Mouse (Mus musculus) stomach, postnatal 0 days (tissue): ENCODE results near the gene Filip1. TPM values are rescaled to one million over a fixed set of nuclear protein-coding genes. Genes with fewer than 3 reads are reported as not detected.

Experiments
- ATAC-seq: fragments of 200-750 bp; cut with Nextera tagmentation; 2 replicates; pipeline ENCODE4 v1.8.0; 2017; ENCODE audit not compliant: low FRiP score, low TSS enrichment
- DNase-seq: peaks from one replicate; pipeline ENCODE4 v3.0.0-alpha.2; 2016; ENCODE audit warnings: low spot score
- H3K27ac ChIP-seq: fragments of 300-500 bp; sonication (generic); replicated peaks from 2 replicates; pipeline ENCODE4 v1.5.1; 2014; ENCODE audit warnings: mild to moderate bottlenecking, control low read depth
- H3K27me3 ChIP-seq: fragments of 300-500 bp; sonication (generic); 2 replicates; pipeline ENCODE4 v1.6.1; 2014; ENCODE audit warnings: low read length; ENCODE audit not compliant: control insufficient read depth, insufficient read depth
- H3K36me3 ChIP-seq: fragments of 300-500 bp; sonication (generic); 2 replicates; pipeline ENCODE4 v1.6.1; 2014; ENCODE audit warnings: low read length, mixed read lengths; ENCODE audit not compliant: control insufficient read depth, insufficient read depth
- H3K4me1 ChIP-seq: fragments of 300-500 bp; sonication (generic); replicated peaks from 2 replicates; pipeline ENCODE4 v1.6.1; 2014; ENCODE audit warnings: antibody characterized with exemption; ENCODE audit not compliant: control insufficient read depth, insufficient read depth
- H3K4me2 ChIP-seq: fragments of 300-500 bp; sonication (generic); replicated peaks from 2 replicates; pipeline ENCODE4 v1.6.1; 2014; ENCODE audit warnings: low read depth, mild to moderate bottlenecking, control low read depth, moderate library complexity
- H3K4me3 ChIP-seq: fragments of 300-500 bp; sonication (generic); 2 replicates; pipeline ENCODE4 v1.5.1; 2014; ENCODE audit warnings: low read depth, low read length, control low read depth
- H3K9ac ChIP-seq: fragments of 300-500 bp; sonication (generic); 2 replicates; pipeline ENCODE4 v1.6.1; 2014; ENCODE audit warnings: mild to moderate bottlenecking, low read length, control low read depth, mixed read lengths
- H3K9me3 ChIP-seq: fragments of 300-500 bp; sonication (generic); 2 replicates; pipeline ENCODE4 v1.6.1; 2016; ENCODE audit warnings: low read length; ENCODE audit not compliant: control insufficient read depth
- CTCF ChIP-seq: IDR thresholded peaks from 2 replicates; pipeline ENCODE4 v1.5.1; 2016; ENCODE audit warnings: antibody characterized with exemption, low read depth, mild to moderate bottlenecking, moderate library complexity
- EP300 ChIP-seq: optimal IDR thresholded peaks from 2 replicates; pipeline ENCODE3; 2016; ENCODE audit warnings: antibody characterized with exemption
- WGBS: fragments of 180-500 bp; shearing (Covaris S2); extraction: QIAGEN DNeasy Blood & Tissue Kit; methylation state at CpG from one replicate; pipeline ENCODE4 v1.1.7; 2014; 5-methylcytosine and 5-hydroxymethylcytosine counted together
- polyA plus RNA-seq: library from polyadenylated mRNA; unstranded; fragments of >200 nt; fragmentation: Nextera tagmentation; extraction: Ambion mirVana; gene quantifications from 2 replicates; pipeline ENCODE4 v1.2.1, GENCODE M21; 2015

The Filip1 gene
- polyA plus RNA-seq, 1 experiment from 2014 or later: 9.6 TPM

DNA sequence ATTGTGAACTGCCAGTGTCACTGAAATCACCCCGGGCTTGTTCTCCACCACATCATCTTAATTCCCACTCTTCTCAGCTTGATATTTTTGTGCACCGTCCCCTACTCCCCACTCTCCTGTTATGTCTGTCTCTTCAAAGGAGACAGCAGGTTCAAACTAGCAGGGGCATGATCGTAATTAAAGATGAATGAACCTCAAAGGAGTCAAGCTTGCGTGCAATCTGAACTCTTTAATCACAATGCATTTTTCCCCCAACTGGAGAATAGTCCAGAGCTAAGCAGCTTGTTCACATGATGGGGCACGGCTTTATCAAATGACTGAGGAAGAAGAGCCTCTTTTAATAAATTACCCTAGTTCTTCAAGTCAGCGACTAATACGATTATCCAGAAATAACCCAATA, 187.1 kb downstream of the Filip1 start:
- no peak for ATAC-seq
- H3K9ac ChIP-seq: no peak overlapping the region
- no peaks in the 10 kb centered on the region for H3K4me1 ChIP-seq
- DNase-seq: no peak
- WGBS: 80% methylated on average over 7 of the region's 7 CpGs
- TF ChIP-seq CTCF: no peak
- TF ChIP-seq EP300: no peak
- no peaks in the 10 kb centered on the region for H3K9me3 ChIP-seq
- H3K36me3 ChIP-seq: no peaks in the 10 kb centered on the region
- no peak overlapping the region for H3K27ac ChIP-seq
- no peaks in the 10 kb centered on the region for H3K27me3 ChIP-seq
- H3K4me2 ChIP-seq: no peak overlapping the region
- no peak overlapping the region for H3K4me3 ChIP-seq

DNA sequence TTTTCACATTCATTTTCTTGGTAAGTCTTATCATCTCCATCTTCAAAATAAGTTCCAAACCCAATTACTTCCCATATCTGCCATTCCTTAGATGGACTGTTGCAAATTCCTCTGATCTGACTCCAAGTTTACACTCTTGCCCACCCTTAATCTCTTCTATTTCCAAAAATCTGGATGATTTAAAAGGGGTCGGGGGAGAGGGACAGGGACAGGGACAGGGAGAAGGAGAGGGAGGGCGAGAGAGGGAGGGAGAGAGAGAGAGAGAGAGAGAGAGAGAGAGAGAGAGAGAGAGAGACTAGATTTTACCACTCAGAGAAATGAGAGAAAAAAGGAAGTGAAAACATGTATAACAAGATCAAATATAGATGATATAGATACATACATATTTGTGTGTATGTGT, 188.8 kb downstream of the Filip1 start:
- no peaks in the 10 kb centered on the region for H3K36me3 ChIP-seq
- H3K27me3 ChIP-seq: no peaks in the 10 kb centered on the region
- no peaks in the 10 kb centered on the region for H3K9me3 ChIP-seq
- no peak overlapping the region for H3K4me2 ChIP-seq
- H3K9ac ChIP-seq: no peak overlapping the region
- H3K27ac ChIP-seq: no peak overlapping the region
- 77% methylated on average over 2 of the region's 2 CpGs for WGBS
- TF ChIP-seq CTCF (no peak), EP300 (no peak)
- no peak for ATAC-seq
- H3K4me3 ChIP-seq: no peak overlapping the region
- H3K4me1 ChIP-seq: no peaks in the 10 kb centered on the region
- no peak for DNase-seq

DNA sequence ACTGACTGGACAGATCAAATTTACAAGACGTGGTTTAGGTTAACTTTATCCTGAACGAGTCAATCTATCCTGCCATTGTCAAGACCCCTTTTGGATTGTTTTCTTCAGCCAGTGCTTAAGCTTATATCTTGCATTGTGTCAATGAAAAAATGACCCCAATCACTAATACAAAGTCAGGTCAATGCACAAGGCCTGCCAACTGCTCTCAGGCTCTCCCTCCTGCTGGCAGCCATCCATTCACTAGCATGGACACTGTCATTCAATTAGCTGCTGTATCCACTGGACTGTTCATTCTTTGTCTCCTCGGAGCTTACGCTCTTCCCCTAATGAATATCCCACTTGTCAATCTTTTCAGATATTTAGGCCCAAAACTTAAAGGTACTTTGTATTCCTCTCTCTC, 189.2 kb downstream of the Filip1 start:
- DNase-seq: no peak
- TF ChIP-seq CTCF (no peak), EP300 (no peak)
- Histone ChIP-seq H3K4me2 (no peak overlapping the region), H3K27ac (no peak overlapping the region), H3K4me1 (no peaks in the 10 kb centered on the region), H3K27me3 (no peaks in the 10 kb centered on the region), H3K36me3 (0 out of 2 replicates have a peak, but pooled peaks cover 1% of the 10 kb centered on the region), H3K9ac (no peak overlapping the region), H3K9me3 (no peaks in the 10 kb centered on the region), H3K4me3 (no peak overlapping the region)
- WGBS: 74% methylated on average over 4 of the region's 4 CpGs
- no peak for ATAC-seq

DNA sequence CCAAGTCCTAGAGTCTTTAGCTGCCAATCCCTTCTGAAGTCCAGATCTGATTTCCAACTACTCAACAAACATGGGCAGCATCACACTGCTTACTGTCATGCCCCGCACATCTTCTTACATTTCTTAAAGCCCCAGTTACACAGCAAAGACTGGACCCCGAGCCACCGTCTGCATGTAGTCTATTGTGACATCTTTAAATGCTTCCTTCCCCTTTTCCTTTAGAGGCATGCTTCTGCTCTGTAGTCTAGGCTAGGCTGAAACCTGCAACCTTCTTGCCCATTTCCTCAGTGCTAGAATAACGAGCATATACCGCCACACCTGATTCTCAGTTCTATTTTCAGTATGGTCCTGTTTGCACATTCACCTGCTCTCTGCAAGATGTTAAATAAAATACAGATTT, 196.2 kb downstream of the Filip1 start:
- no peak for DNase-seq
- no peak overlapping the region for H3K9ac ChIP-seq
- H3K9me3 ChIP-seq: no peaks in the 10 kb centered on the region
- H3K4me1 ChIP-seq: no peaks in the 10 kb centered on the region
- H3K36me3 ChIP-seq: 0 out of 2 replicates have a peak, but pooled peaks cover 8% of the 10 kb centered on the region
- H3K27me3 ChIP-seq: no peaks in the 10 kb centered on the region
- WGBS: 84% methylated on average over 5 of the region's 5 CpGs
- ATAC-seq: no peak
- TF ChIP-seq CTCF: no peak
- no peak for TF ChIP-seq EP300
- H3K27ac ChIP-seq: no peak overlapping the region
- H3K4me3 ChIP-seq: no peak overlapping the region
- H3K4me2 ChIP-seq: no peak overlapping the region

DNA sequence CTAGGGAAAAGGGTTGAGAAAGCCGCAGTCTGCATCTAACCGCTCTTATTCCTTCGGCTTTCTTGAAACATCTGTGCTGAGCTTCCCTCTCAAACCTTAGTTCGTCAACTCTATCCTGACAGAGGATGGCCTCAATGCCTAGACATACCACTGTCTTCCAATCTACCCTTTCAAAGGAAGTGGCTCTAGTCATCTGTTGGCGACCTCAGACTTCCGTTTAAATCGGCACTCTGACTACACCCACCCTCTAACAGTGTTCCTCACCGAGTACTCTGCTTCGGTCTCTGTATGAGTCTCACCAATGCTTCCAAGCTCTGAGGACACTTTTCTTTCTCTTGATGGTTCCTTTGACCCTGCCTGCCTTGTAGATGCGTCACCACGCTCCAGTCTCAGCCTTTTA, 196.6 kb downstream of the Filip1 start:
- no peak overlapping the region for H3K4me3 ChIP-seq
- no peak overlapping the region for H3K27ac ChIP-seq
- 0 out of 2 replicates have a peak, but pooled peaks cover 8% of the 10 kb centered on the region for H3K36me3 ChIP-seq
- no peak for DNase-seq
- 87% methylated on average over 11 of the region's 11 CpGs for WGBS
- ATAC-seq: no peak
- no peak overlapping the region for H3K9ac ChIP-seq
- H3K27me3 ChIP-seq: no peaks in the 10 kb centered on the region
- no peak overlapping the region for H3K4me2 ChIP-seq
- no peaks in the 10 kb centered on the region for H3K4me1 ChIP-seq
- TF ChIP-seq EP300 (no peak), CTCF (no peak)
- no peaks in the 10 kb centered on the region for H3K9me3 ChIP-seq

DNA sequence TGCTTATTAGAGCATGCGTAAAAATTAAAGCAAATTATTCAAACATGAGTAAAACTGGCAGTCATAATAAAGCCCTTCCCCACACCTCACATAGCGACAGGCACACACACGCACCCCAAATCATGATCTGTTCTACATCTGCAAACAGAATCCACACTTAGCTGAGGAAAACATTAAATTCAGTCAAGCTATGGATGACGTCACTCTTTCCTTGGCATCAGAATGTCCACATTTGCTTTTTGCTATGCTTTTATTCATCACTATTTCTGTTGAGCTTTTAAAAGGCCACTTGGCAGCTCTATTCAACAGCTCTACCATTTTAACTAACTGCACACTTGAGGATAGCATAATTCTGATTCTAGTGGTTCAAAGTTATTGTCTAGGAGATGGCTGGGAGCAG, 198.1 kb downstream of the Filip1 start:
- TF ChIP-seq CTCF (no peak), EP300 (no peak)
- Histone ChIP-seq H3K27me3 (no peaks in the 10 kb centered on the region), H3K4me1 (no peaks in the 10 kb centered on the region), H3K36me3 (0 out of 2 replicates have a peak, but pooled peaks cover 8% of the 10 kb centered on the region), H3K9me3 (no peaks in the 10 kb centered on the region), H3K9ac (no peak overlapping the region), H3K4me2 (no peak overlapping the region), H3K27ac (no peak overlapping the region), H3K4me3 (no peak overlapping the region)
- ATAC-seq (no peak), DNase-seq (no peak)
- WGBS: 74% methylated on average over 4 of the region's 4 CpGs
